Mouse (Mus musculus) adrenal gland, adult 2 months (tissue): ENCODE data around the gene Lonrf2. TPM values are rescaled to one million over a fixed set of nuclear protein-coding genes. Genes with fewer than 3 reads are reported as not detected.
A peak's percentile ranks its signal among the peaks of the same experiment; 100 is the strongest.

Experiments
- DNase-seq: peaks from one replicate; pipeline ENCODE4 v3.0.0; 2021
- polyA plus RNA-seq: library from polyadenylated mRNA; depleted of rRNA; stranded (reverse); fragments of >200 nt; gene quantifications from 2 replicates; pipeline ENCODE4 v1.2.3, GENCODE M21; 2012
- total RNA-seq, 2 experiments: library from RNA; stranded (reverse); gene quantifications; 2 replicates each; pipeline ENCODE4 v1.2.3; 2021

The Lonrf2 gene
- total and polyA plus RNA-seq, 3 experiments = 2.9 to 7.1 (median 4.6) TPM

GRCm38 (mm10) chr1:38835568-38836476 is 689 bp downstream of the Lonrf2 start:
- peak; percentile 65 for DNase-seq

GRCm38 (mm10) chr1:38834899-38835298 is 1.6 kb downstream of the Lonrf2 start:
- DNase-seq = peak; percentile 11

GRCm38 (mm10) chr1:38824926-38825325 is 11.6 kb downstream of the Lonrf2 start:
- no peak for DNase-seq

GRCm38 (mm10) chr1:38823851-38824250 is 12.7 kb downstream of the Lonrf2 start:
- DNase-seq = no peak

GRCm38 (mm10) chr1:38819691-38820090 is 16.8 kb downstream of the Lonrf2 start:
- no peak for DNase-seq

- DNase-seq = no peak
Observed at GRCm38 (mm10) chr1:38817671-38818070, 18.8 kb downstream of the Lonrf2 start.

GRCm38 (mm10) chr1:38817268-38817667 is 19.2 kb downstream of the Lonrf2 start:
- no peak for DNase-seq

- DNase-seq = no peak
Observed at GRCm38 (mm10) chr1:38816306-38816705, 20.2 kb downstream of the Lonrf2 start.

- DNase-seq = peak; percentile 46
Observed at GRCm38 (mm10) chr1:38807121-38807520, 29.4 kb downstream of the Lonrf2 start.

GRCm38 (mm10) chr1:38800402-38800801 is 36.1 kb downstream of the Lonrf2 start:
- DNase-seq = no peak

GRCm38 (mm10) chr1:38799304-38799703 is 37.2 kb downstream of the Lonrf2 start:
- peak; percentile 18 for DNase-seq

- DNase-seq = no peak
Observed at GRCm38 (mm10) chr1:38796936-38797335, 39.6 kb downstream of the Lonrf2 start.

- DNase-seq = no peak
Observed at GRCm38 (mm10) chr1:38795496-38795895, 41.0 kb downstream of the Lonrf2 start.

- DNase-seq = peak; percentile 58
Observed at GRCm38 (mm10) chr1:38791016-38791810, 45.3 kb downstream of the Lonrf2 start.

- DNase-seq = no peak
Observed at GRCm38 (mm10) chr1:38789988-38790602, 46.4 kb downstream of the Lonrf2 start.

- DNase-seq = no peak
Observed at GRCm38 (mm10) chr1:38788904-38789303, 47.6 kb downstream of the Lonrf2 start.

GRCm38 (mm10) chr1:38787443-38787842 is 49.1 kb downstream of the Lonrf2 start:
- DNase-seq = peak; percentile 50

GRCm38 (mm10) chr1:38786358-38786757 is 50.2 kb downstream of the Lonrf2 start:
- peak; percentile 63 for DNase-seq

GRCm38 (mm10) chr1:38778271-38778670 is 58.2 kb downstream of the Lonrf2 start:
- DNase-seq = no peak

- DNase-seq = no peak
Observed at GRCm38 (mm10) chr1:38777500-38777899, 59.0 kb downstream of the Lonrf2 start.

- DNase-seq = no peak
Observed at GRCm38 (mm10) chr1:38775713-38776112, 60.8 kb downstream of the Lonrf2 start.

- no peak for DNase-seq
Observed at GRCm38 (mm10) chr1:38770676-38771075, 65.8 kb downstream of the Lonrf2 start.
